Mouse (Mus musculus) stomach, embryonic 16.5 days (tissue): Measurements from ENCODE around the gene Xylb. TPM values are rescaled to one million over a fixed set of nuclear protein-coding genes. Genes with fewer than 3 reads are reported as not detected.

ENCODE experiments used
- polyA plus RNA-seq: library from polyadenylated mRNA; unstranded; fragments of >200 nt; fragmentation: Nextera tagmentation; extraction: Ambion mirVana; gene quantifications from 2 replicates; pipeline ENCODE4 v1.2.1, GENCODE M21; 2015

Xylb gene
- polyA plus RNA-seq, 1 experiment from 2014 or later = 7.0 TPM

Other genes with a start within 250 kb of the Xylb start
- 1.7 and 2.3 TPM in 2 replicates for gene Acaa1b, start 200.3 kb upstream of the Xylb start, polyA plus RNA-seq
- not detected in 2 replicates for gene Gm47289, start 198.2 kb upstream of the Xylb start, polyA plus RNA-seq
- not detected in 2 replicates for gene Slc22a13, start 148.3 kb upstream of the Xylb start, polyA plus RNA-seq
- 11.7 TPM in 2 replicates for gene Oxsr1, start 35.0 kb upstream of the Xylb start, polyA plus RNA-seq
- 131 and 139 TPM in 2 replicates for gene Acaa1a, start 17.7 kb upstream of the Xylb start, polyA plus RNA-seq
- 43.2 and 46.7 TPM in 2 replicates for gene Myd88, start 16.0 kb upstream of the Xylb start, polyA plus RNA-seq
- not detected in 2 replicates for gene Slc22a14, start 8.2 kb downstream of the Xylb start, polyA plus RNA-seq
- 5.9 and 6.8 TPM in 2 replicates for gene Acvr2b, start 44.7 kb downstream of the Xylb start, polyA plus RNA-seq
- gene Exog, start 87.6 kb downstream of the Xylb start, polyA plus RNA-seq = 21.5 and 23.2 TPM in 2 replicates
- 0.22 and 0.31 TPM in 2 replicates for gene Scn5a, start 221.6 kb downstream of the Xylb start, polyA plus RNA-seq